Mouse (Mus musculus): ENCODE data around the gene Alyref. TPM values are rescaled to one million over a fixed set of nuclear protein-coding genes. Genes with fewer than 3 reads are reported as not detected.
A peak's percentile ranks its signal among the peaks of the same experiment; 100 is the strongest.

Alyref gene
- polyA plus RNA-seq, 1 experiment from 2014 or later = 820 TPM

DNA sequence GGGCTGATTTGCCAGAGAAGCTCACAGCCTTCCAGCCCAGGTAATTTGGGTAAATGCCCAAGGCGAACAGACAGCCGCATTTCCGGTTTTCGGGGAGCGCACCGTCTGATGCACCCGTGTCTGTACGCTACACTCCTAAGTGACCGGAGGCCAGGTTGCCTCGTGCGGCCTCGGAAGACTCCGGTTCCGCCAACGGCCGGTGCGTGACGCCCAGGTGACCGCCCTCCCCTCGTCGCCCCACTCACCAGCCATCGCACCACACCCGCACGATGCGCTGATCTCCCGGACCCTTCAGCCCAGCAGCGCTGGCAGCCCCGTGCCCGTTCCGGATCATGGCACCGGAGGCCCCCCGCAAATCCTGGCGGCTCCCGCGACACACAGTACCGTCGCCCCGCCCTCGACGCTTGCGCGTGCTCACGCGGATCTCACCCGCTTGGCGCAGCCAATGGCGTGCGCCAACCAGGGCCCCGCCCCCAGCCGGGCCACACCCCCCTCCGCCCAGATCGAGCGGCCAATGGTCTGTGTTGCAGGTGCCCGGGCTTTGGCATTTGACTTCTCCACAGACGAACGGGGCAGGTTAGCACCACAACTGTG lies 19.5 kb upstream of the Alyref start, which contains the start of gene Pcyt2:
Gene Pcyt2, minus strand, starts transcription at position 418 of the 594 bp plus-strand sequence.
- peak; percentile 98 for DNase-seq (ENCODE audit: low spot score, missing footprints)
- H3K4me1 ChIP-seq (ENCODE audit: control insufficient read depth, insufficient read depth, low read length) = peaks cover 10% of the 10 kb centered on the region
- H3K36me3 ChIP-seq (ENCODE audit: control insufficient read depth, insufficient read depth, low read length) = peaks cover 22% of the 10 kb centered on the region
- H3K27me3 ChIP-seq (ENCODE audit: control insufficient read depth, insufficient read depth, low read length) = no peaks in the 10 kb centered on the region
- WGBS = under 1% methylated on average over 56 of the region's 56 CpGs
- peak; percentile 95 for ATAC-seq (ENCODE audit: low FRiP score)
- peak within 1 kb of the TSS; percentile 20; the same call in 1 of the 2 replicates for H3K27ac ChIP-seq (ENCODE audit: low read depth, low read length)
- H3K4me2 ChIP-seq = peak within 1 kb of the TSS; percentile 71
- H3K9ac ChIP-seq (ENCODE audit: low read length) = peak within 1 kb of the TSS; percentile 82
- H3K4me3 ChIP-seq (ENCODE audit: low read depth, low read length) = peak within 1 kb of the TSS; percentile 73
- no peaks in the 10 kb centered on the region for H3K9me3 ChIP-seq (ENCODE audit: control insufficient read depth, low read length)

DNA sequence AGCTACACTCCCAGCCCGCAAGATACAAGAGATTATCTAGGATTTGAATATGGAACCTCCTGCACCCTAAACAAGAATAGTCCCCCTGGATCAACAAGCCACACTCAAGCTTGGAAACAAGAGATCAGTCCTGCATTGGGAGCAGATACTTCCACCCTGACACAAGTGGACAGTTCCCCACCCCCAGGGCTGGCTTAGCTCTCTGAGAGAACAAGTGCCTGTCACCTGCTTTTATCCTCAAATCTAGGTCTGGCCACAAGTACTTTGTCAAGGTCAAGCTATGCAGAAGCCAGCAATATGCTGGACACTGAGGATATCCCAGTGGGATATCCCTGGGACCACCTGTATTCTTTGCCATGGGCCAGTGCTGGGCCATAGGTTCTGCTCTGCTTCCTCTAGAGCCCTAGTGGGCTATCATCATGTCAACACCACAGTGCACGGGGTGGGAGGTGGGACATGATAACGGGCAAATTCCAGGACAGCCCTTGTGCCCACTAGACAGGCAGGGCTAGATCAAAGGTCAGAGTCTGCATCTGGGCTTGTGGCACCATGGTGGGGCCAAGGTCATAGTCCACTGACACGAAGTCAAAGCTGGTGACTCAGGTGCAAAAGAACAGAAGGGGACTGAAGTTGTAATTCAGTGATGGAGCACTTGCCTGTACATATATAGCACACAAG lies 18.6 kb upstream of the Alyref start:
- H3K9ac ChIP-seq (ENCODE audit: low read length) = peak overlapping the region; percentile 82
- 55% methylated on average over 4 of the region's 4 CpGs for WGBS
- peak overlapping the region; percentile 73 for H3K4me3 ChIP-seq (ENCODE audit: low read depth, low read length)
- H3K4me2 ChIP-seq = peak overlapping the region; percentile 71
- DNase-seq (ENCODE audit: low spot score, missing footprints) (peak; percentile 78), ATAC-seq (ENCODE audit: low FRiP score) (no peak)
- H3K27me3 ChIP-seq (ENCODE audit: control insufficient read depth, insufficient read depth, low read length) = no peaks in the 10 kb centered on the region
- peaks cover 10% of the 10 kb centered on the region for H3K4me1 ChIP-seq (ENCODE audit: control insufficient read depth, insufficient read depth, low read length)
- H3K27ac ChIP-seq (ENCODE audit: low read depth, low read length) = no peak overlapping the region
- no peaks in the 10 kb centered on the region for H3K9me3 ChIP-seq (ENCODE audit: control insufficient read depth, low read length)
- H3K36me3 ChIP-seq (ENCODE audit: control insufficient read depth, insufficient read depth, low read length) = peaks cover 28% of the 10 kb centered on the region

DNA sequence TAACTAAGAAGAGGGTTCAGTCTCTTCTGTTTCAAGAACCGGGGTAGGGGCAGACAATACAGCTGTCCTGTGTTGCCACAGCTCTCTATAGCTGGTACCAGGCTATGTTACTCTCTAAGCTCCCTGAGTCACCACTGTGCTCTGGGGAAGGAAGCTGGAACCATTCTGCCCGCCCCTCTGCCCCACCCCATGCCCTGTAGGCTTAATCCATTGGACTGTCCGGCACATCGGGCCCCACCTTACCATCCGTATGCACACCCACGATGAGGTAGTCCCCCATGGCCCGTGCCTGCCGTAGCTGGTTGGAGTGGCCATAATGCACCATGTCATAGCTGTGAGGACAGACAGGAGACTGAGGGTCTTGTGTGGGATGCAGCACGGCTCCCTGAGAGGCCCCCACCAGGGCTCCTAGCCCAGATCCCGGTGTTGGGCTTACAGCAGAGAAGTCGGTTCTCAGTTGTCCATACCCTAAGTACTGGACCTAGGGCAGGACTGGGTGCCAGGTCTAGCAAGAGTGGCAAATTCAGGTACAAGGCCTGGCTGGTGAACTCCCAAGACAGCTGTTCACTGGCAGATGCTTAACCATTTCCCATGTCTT lies 17.5 kb upstream of the Alyref start:
- H3K36me3 ChIP-seq (ENCODE audit: control insufficient read depth, insufficient read depth, low read length) = peaks cover 24% of the 10 kb centered on the region
- H3K4me3 ChIP-seq (ENCODE audit: low read depth, low read length) = no peak overlapping the region
- WGBS = 92% methylated on average over 11 of the region's 11 CpGs

GRCm38 (mm10) chr11:120615167-120615566 lies 17.0 kb upstream of the Alyref start:
- H3K9ac ChIP-seq (ENCODE audit: low read length) = no peak overlapping the region
- DNase-seq (ENCODE audit: low spot score, missing footprints) (no peak), ATAC-seq (ENCODE audit: low FRiP score) (no peak)
- no peaks in the 10 kb centered on the region for H3K9me3 ChIP-seq (ENCODE audit: control insufficient read depth, low read length)
- no peak overlapping the region for H3K27ac ChIP-seq (ENCODE audit: low read depth, low read length)
- WGBS = 91% methylated on average over 6 of the region's 6 CpGs
- peaks cover 23% of the 10 kb centered on the region for H3K36me3 ChIP-seq (ENCODE audit: control insufficient read depth, insufficient read depth, low read length)
- H3K4me3 ChIP-seq (ENCODE audit: low read depth, low read length) = no peak overlapping the region
- H3K4me2 ChIP-seq = no peak overlapping the region
- H3K27me3 ChIP-seq (ENCODE audit: control insufficient read depth, insufficient read depth, low read length) = no peaks in the 10 kb centered on the region
- H3K4me1 ChIP-seq (ENCODE audit: control insufficient read depth, insufficient read depth, low read length) = peaks cover 10% of the 10 kb centered on the region

More for the DNA sequence above, 17.5 kb upstream of the Alyref start:
- DNase-seq (ENCODE audit: low spot score, missing footprints) (no peak), ATAC-seq (ENCODE audit: low FRiP score) (no peak)
- Histone ChIP-seq H3K27ac (ENCODE audit: low read depth, low read length) (no peak overlapping the region), H3K27me3 (ENCODE audit: control insufficient read depth, insufficient read depth, low read length) (no peaks in the 10 kb centered on the region), H3K4me1 (ENCODE audit: control insufficient read depth, insufficient read depth, low read length) (peaks cover 10% of the 10 kb centered on the region), H3K9me3 (ENCODE audit: control insufficient read depth, low read length) (no peaks in the 10 kb centered on the region), H3K9ac (ENCODE audit: low read length) (no peak overlapping the region), H3K4me2 (no peak overlapping the region)

GRCm38 (mm10) chr11:120613976-120614375 lies 15.8 kb upstream of the Alyref start:
- H3K9ac ChIP-seq (ENCODE audit: low read length) = no peak overlapping the region
- H3K27me3 ChIP-seq (ENCODE audit: control insufficient read depth, insufficient read depth, low read length) = peaks cover 3% of the 10 kb centered on the region; the same call in 1 of the 2 replicates
- no peaks in the 10 kb centered on the region for H3K9me3 ChIP-seq (ENCODE audit: control insufficient read depth, low read length)
- peaks cover 11% of the 10 kb centered on the region for H3K4me1 ChIP-seq (ENCODE audit: control insufficient read depth, insufficient read depth, low read length)
- DNase-seq (ENCODE audit: low spot score, missing footprints) (no peak), ATAC-seq (ENCODE audit: low FRiP score) (no peak)
- WGBS = 91% methylated on average over 8 of the region's 8 CpGs
- no peak overlapping the region for H3K27ac ChIP-seq (ENCODE audit: low read depth, low read length)
- H3K36me3 ChIP-seq (ENCODE audit: control insufficient read depth, insufficient read depth, low read length) = peaks cover 19% of the 10 kb centered on the region
- H3K4me2 ChIP-seq = no peak overlapping the region
- H3K4me3 ChIP-seq (ENCODE audit: low read depth, low read length) = no peak overlapping the region

GRCm38 (mm10) chr11:120613481-120613972 lies 15.4 kb upstream of the Alyref start:
- Histone ChIP-seq H3K27ac (ENCODE audit: low read depth, low read length) (no peak overlapping the region), H3K4me1 (ENCODE audit: control insufficient read depth, insufficient read depth, low read length) (peaks cover 15% of the 10 kb centered on the region), H3K36me3 (ENCODE audit: control insufficient read depth, insufficient read depth, low read length) (peaks cover 15% of the 10 kb centered on the region), H3K9ac (ENCODE audit: low read length) (no peak overlapping the region), H3K4me2 (no peak overlapping the region), H3K27me3 (ENCODE audit: control insufficient read depth, insufficient read depth, low read length) (peaks cover 4% of the 10 kb centered on the region; the same call in 1 of the 2 replicates), H3K9me3 (ENCODE audit: control insufficient read depth, low read length) (no peaks in the 10 kb centered on the region), H3K4me3 (ENCODE audit: low read depth, low read length) (no peak overlapping the region)
- WGBS = 90% methylated on average over 10 of the region's 10 CpGs
- ATAC-seq (ENCODE audit: low FRiP score) (no peak), DNase-seq (ENCODE audit: low spot score, missing footprints) (no peak)

DNA sequence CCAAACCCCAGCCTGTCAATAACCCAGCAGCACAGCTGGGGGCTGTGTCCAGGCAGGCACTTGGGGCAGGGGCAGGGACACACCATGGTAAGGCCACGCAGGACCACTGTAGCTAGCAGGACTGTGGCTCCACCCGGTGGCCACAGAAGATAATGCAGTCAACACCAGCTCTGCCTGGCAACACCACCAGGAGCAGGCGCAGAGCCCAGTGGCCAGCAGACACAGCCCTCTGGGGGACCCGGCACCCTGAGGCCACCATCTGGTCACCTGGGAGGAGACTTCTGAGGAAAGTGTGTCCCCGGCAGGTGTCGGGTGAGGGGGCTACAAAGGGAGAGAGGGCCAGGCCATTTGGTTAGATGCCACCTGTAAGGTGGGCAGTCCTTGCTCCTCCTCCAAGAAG lies 14.6 kb upstream of the Alyref start:
- peak; percentile 28; the same call in 1 of the 2 replicates for ATAC-seq (ENCODE audit: low FRiP score)

DNA sequence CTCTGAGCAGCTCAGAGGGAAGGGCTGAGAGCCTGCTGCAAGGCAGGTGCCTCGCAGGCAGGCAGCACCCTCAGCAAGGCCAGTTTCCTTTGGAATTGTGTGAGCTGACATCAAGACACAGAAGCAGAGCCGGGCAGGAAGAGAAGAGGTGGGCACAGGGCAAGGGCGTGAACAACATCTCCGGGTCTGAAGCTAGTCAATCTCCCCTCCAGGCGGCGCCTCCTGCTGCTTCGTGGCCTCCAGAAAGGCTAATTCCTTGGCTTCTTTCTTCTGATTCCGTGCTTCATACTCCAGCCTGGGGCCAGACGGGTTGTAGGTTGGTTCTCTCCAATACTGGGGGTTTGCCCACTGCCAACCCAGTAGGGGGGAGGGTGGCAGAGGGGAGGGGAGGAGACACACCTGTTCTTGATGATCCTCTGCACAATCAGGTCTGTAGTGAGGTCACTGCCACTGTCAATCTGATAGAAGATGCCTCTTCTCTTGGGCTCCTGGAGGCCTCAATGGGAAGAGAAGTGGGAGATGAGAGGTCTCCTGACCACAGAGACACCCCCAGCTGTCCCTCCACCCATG lies 12.4 kb upstream of the Alyref start:
- H3K27ac ChIP-seq (ENCODE audit: low read depth, low read length) = no peak overlapping the region
- H3K4me2 ChIP-seq = no peak overlapping the region
- no peak overlapping the region for H3K4me3 ChIP-seq (ENCODE audit: low read depth, low read length)
- ATAC-seq (ENCODE audit: low FRiP score) (no peak), DNase-seq (ENCODE audit: low spot score, missing footprints) (no peak)
- no peak overlapping the region for H3K9ac ChIP-seq (ENCODE audit: low read length)
- H3K4me1 ChIP-seq (ENCODE audit: control insufficient read depth, insufficient read depth, low read length) = peaks cover 10% of the 10 kb centered on the region
- H3K36me3 ChIP-seq (ENCODE audit: control insufficient read depth, insufficient read depth, low read length) = peaks cover 11% of the 10 kb centered on the region
- no peaks in the 10 kb centered on the region for H3K9me3 ChIP-seq (ENCODE audit: control insufficient read depth, low read length)
- peaks cover 4% of the 10 kb centered on the region; the same call in 1 of the 2 replicates for H3K27me3 ChIP-seq (ENCODE audit: control insufficient read depth, insufficient read depth, low read length)
- WGBS = 86% methylated on average over 9 of the region's 9 CpGs

More for the DNA sequence above, 14.6 kb upstream of the Alyref start:
- H3K4me1 ChIP-seq (ENCODE audit: control insufficient read depth, insufficient read depth, low read length) = peaks cover 18% of the 10 kb centered on the region
- no peak overlapping the region for H3K4me3 ChIP-seq (ENCODE audit: low read depth, low read length)
- H3K9ac ChIP-seq (ENCODE audit: low read length) = no peak overlapping the region
- DNase-seq (ENCODE audit: low spot score, missing footprints) = peak; percentile 96
- 46% methylated on average over 6 of the region's 6 CpGs for WGBS
- no peak overlapping the region for H3K27ac ChIP-seq (ENCODE audit: low read depth, low read length)
- H3K27me3 ChIP-seq (ENCODE audit: control insufficient read depth, insufficient read depth, low read length) = peaks cover 4% of the 10 kb centered on the region; the same call in 1 of the 2 replicates
- H3K9me3 ChIP-seq (ENCODE audit: control insufficient read depth, low read length) = no peaks in the 10 kb centered on the region
- H3K4me2 ChIP-seq = no peak overlapping the region
- peaks cover 11% of the 10 kb centered on the region for H3K36me3 ChIP-seq (ENCODE audit: control insufficient read depth, insufficient read depth, low read length)

Measured in midbrain, embryonic 11.5 days (tissue).